Mouse (Mus musculus) thymus, postnatal 25 days (tissue): ENCODE measurements at regions not wholly inside any gene's neighbourhood (a gene's known extent, or its start where the extent isn't known, plus 50 kb on each side); places are given as distances from the start of the nearest gene placed in this dataset.

Experiments
- DNase-seq: peaks from one replicate; pipeline ENCODE4 v3.0.0; 2022

- no peak for DNase-seq
Measured at GRCm38 (mm10) chr6:127391258-127392011, 55.2 kb upstream of the Parp11 start.

DNA sequence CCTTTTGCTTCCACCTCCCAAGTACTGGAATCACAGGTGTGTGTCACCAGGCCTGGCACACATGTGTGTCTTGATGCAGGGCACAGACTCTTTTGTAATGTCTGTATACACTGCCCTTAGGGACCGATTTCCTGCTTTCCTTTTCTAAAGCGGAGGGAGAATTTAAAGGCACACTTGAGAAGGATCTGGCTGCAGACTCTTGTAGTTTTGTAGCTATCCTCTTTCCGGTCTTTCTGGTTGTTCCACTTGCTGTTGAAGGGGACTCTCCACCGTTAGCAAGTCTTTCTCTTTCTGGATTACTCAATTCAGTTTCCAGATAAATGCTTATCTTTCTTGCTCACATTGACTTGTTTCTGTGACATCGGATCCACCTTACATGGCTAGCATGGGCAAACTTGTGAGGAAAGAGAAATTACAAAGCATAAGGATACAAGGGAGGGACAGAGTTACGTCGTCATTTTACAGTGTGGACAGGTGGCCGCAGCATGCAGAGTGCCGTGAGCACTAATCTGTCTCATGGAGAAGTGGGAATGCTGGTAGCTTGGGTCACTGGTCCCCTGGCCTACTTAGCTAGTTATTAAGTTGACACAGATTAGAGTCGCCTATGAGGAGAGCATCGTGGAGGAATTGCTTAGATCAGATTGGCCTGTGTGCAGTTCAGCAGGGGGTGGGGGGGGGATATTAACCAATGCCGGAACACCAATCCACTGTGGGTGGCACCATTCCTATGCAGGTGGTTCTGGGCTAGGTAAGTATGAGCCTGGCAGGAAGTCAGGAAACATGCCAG is 54.4 kb upstream of the Parp11 start:
- DNase-seq = no peak

DNA sequence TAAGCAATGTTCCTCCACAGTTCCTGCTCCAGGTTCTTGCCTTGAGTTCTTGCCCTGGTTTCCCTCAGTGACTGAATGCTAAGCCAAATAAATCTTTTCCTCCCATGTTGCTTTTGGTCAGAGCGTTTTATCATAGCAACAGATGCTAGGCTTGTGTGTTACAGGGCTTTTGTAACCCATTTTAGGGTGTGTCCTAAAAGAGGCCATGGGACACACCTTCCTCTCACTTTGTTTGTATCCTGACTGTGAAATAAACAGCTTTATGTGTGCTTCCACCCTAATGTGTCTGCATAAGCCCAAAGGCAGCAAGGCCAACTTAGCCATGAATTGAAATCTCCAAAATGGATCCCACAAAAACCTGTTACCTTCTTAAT is 53.9 kb upstream of the Parp11 start:
- DNase-seq = no peak

- no peak for DNase-seq
Measured at GRCm38 (mm10) chr6:127393907-127394600, 52.6 kb upstream of the Parp11 start.
